Mouse (Mus musculus) embryo, embryonic 10.5 days (tissue): ENCODE data around the gene Jade1.

Experiments
- DNase-seq: peaks from one replicate; pipeline ENCODE4 v3.0.0-alpha.2; 2015; ENCODE audit warnings: low spot score

Jade1 gene

GRCm38 (mm10) chr3:41551671-41552070 is 3.9 kb upstream of the Jade1 start:
- DNase-seq, result no peak

GRCm38 (mm10) chr3:41552777-41553548 is 2.6 kb upstream of the Jade1 start:
- no peak for DNase-seq

- DNase-seq, result no peak
Observed at GRCm38 (mm10) chr3:41553681-41554080, 1.9 kb upstream of the Jade1 start.

GRCm38 (mm10) chr3:41554480-41555475 is 753 bp upstream of the Jade1 start:
- no peak for DNase-seq

- no peak for DNase-seq
Observed at GRCm38 (mm10) chr3:41556451-41557266, 1.1 kb downstream of the Jade1 start.

GRCm38 (mm10) chr3:41557267-41557995 is 1.9 kb downstream of the Jade1 start:
- no peak for DNase-seq

GRCm38 (mm10) chr3:41560489-41560888 is 5.0 kb downstream of the Jade1 start:
- no peak for DNase-seq

GRCm38 (mm10) chr3:41561787-41562186 is 6.3 kb downstream of the Jade1 start:
- DNase-seq, result no peak

- peak; percentile 88 for DNase-seq
Observed at GRCm38 (mm10) chr3:41563211-41563931, 7.8 kb downstream of the Jade1 start.

- no peak for DNase-seq
Observed at GRCm38 (mm10) chr3:41563997-41564396, 8.5 kb downstream of the Jade1 start.

- DNase-seq, result peak; percentile 75
Observed at GRCm38 (mm10) chr3:41564471-41565213, 9.1 kb downstream of the Jade1 start.

- DNase-seq, result peak; percentile 78
Observed at GRCm38 (mm10) chr3:41565410-41565823, 9.9 kb downstream of the Jade1 start.

- peak; percentile 85 for DNase-seq
Observed at GRCm38 (mm10) chr3:41565955-41566354, 10.4 kb downstream of the Jade1 start.

- no peak for DNase-seq
Observed at GRCm38 (mm10) chr3:41569943-41570342, 14.4 kb downstream of the Jade1 start.

GRCm38 (mm10) chr3:41572131-41572530 is 16.6 kb downstream of the Jade1 start:
- no peak for DNase-seq

GRCm38 (mm10) chr3:41572968-41573367 is 17.4 kb downstream of the Jade1 start:
- DNase-seq, result no peak

- no peak for DNase-seq
Observed at GRCm38 (mm10) chr3:41574208-41574607, 18.7 kb downstream of the Jade1 start.

- peak; percentile 28 for DNase-seq
Observed at GRCm38 (mm10) chr3:41574720-41575435, 19.3 kb downstream of the Jade1 start.

- no peak for DNase-seq
Observed at GRCm38 (mm10) chr3:41575971-41576370, 20.4 kb downstream of the Jade1 start.
